Mouse (Mus musculus) myocyte (in vitro differentiated cells): ENCODE data around the gene Fbxw4. TPM values are rescaled to one million over a fixed set of nuclear protein-coding genes. Genes with fewer than 3 reads are reported as not detected.

ENCODE experiments used
- H3K27me3 ChIP-seq: one replicate; pipeline ENCODE4 v1.6.1; 2011; ENCODE audit not compliant: control insufficient read depth, insufficient read depth, insufficient read length
- H3K36me3 ChIP-seq: one replicate; pipeline ENCODE4 v1.6.1; 2011; ENCODE audit not compliant: control insufficient read depth, insufficient read depth
- H3K4me2 ChIP-seq: one replicate; pipeline ENCODE4 v1.6.1; 2011; ENCODE audit warnings: low read depth, control low read depth
- H3K4me3 ChIP-seq: one replicate; pipeline ENCODE4 v1.5.1; 2011; ENCODE audit warnings: mild to moderate bottlenecking, control low read depth, moderate library complexity
- H3K79me2 ChIP-seq: one replicate; pipeline ENCODE4 v1.6.1; 2011; ENCODE audit not compliant: control insufficient read depth, insufficient read depth
- H3ac ChIP-seq: one replicate; pipeline ENCODE4 v1.6.1; 2011; ENCODE audit not compliant: control insufficient read depth, insufficient read length
- CEBPB ChIP-seq: IDR thresholded peaks from 2 replicates; pipeline ENCODE4 v1.6.1; 2011; ENCODE audit warnings: mild to moderate bottlenecking, moderate library complexity; ENCODE audit not compliant: poor library complexity, insufficient read depth, severe bottlenecking
- E2F4 ChIP-seq: IDR thresholded peaks from one replicate; pipeline ENCODE4 v1.6.1; 2011; ENCODE audit warnings: mild to moderate bottlenecking, control low read depth, moderate library complexity; ENCODE audit not compliant: insufficient read depth
- MAX ChIP-seq: IDR thresholded peaks from one replicate; pipeline ENCODE4 v1.6.1; 2011; ENCODE audit warnings: low read depth, mild to moderate bottlenecking, control low read depth
- MYOD1 ChIP-seq, 3 experiments: IDR thresholded peaks; one replicate each; pipeline ENCODE4 v1.6.1; 2011; ENCODE audit warnings: control low read depth in 2 of 3, low read depth in 2 of 3, mild to moderate bottlenecking in 2 of 3, moderate library complexity in 1 of 3; ENCODE audit not compliant: insufficient read length in 2 of 3, control insufficient read depth in 1 of 3
- MYOG ChIP-seq, 3 experiments: IDR thresholded peaks; one replicate each; pipeline ENCODE4 v1.6.1; 2011; ENCODE audit warnings: control low read depth in 2 of 3, low read depth in 2 of 3, mild to moderate bottlenecking in 2 of 3; ENCODE audit not compliant: insufficient read length in 2 of 3, control insufficient read depth in 1 of 3, insufficient read depth in 1 of 3
- POLR2A ChIP-seq: IDR thresholded peaks from one replicate; pipeline ENCODE4 v1.6.1; 2011; ENCODE audit warnings: low read depth, mild to moderate bottlenecking, control low read depth, moderate library complexity; ENCODE audit not compliant: insufficient read length
- POLR2AphosphoS2 ChIP-seq: IDR thresholded peaks from one replicate; pipeline ENCODE4 v1.6.1; 2011; ENCODE audit warnings: low read depth, control low read depth; ENCODE audit not compliant: insufficient read length
- REST ChIP-seq: IDR thresholded peaks from one replicate; pipeline ENCODE4 v1.6.1; 2011; ENCODE audit warnings: mild to moderate bottlenecking, control low read depth, moderate library complexity; ENCODE audit not compliant: insufficient read depth, insufficient read length
- SRF ChIP-seq: IDR thresholded peaks from one replicate; pipeline ENCODE4 v1.6.1; 2011; ENCODE audit warnings: low read depth; ENCODE audit not compliant: control insufficient read depth, insufficient read length
- TCF12 ChIP-seq: IDR thresholded peaks from one replicate; pipeline ENCODE4 v1.6.1; 2011; ENCODE audit warnings: mild to moderate bottlenecking, control low read depth; ENCODE audit not compliant: poor library complexity, insufficient read depth, severe bottlenecking
- TCF3 ChIP-seq: IDR thresholded peaks from one replicate; pipeline ENCODE4 v1.6.1; 2011; ENCODE audit warnings: low read depth, control low read depth; ENCODE audit not compliant: insufficient read length
- USF1 ChIP-seq: IDR thresholded peaks from one replicate; pipeline ENCODE4 v1.6.1; 2011; ENCODE audit warnings: low read depth, mild to moderate bottlenecking, control low read depth, moderate library complexity
- polyA plus RNA-seq: library from polyadenylated mRNA; unstranded; fragments of >200 nt; fragmentation: generic; extraction: Trizol; gene quantifications from one replicate; pipeline ENCODE4 v1.2.1, GENCODE M21; 2012; ENCODE audit warnings: missing spikeins

Fbxw4 gene
- polyA plus RNA-seq, 1 experiment: 37.0 TPM

- H3K27me3 ChIP-seq: no peaks in the 10 kb centered on the region
- H3K4me2 ChIP-seq: no peak overlapping the region
- TF ChIP-seq TCF3 (no peak), MYOG (IDR thresholded peaks at IDR 0.05; ENCODE audit: control insufficient read depth in 1 of 3, insufficient read depth in 1 of 3, insufficient read length in 2 of 3, low read depth in 2 of 3) (no peak), USF1 (no peak), E2F4 (no peak), POLR2A (no peak), POLR2AphosphoS2 (no peak), TCF12 (no peak)
- H3K36me3 ChIP-seq: peaks cover 8% of the 10 kb centered on the region
- no peak overlapping the region for H3ac ChIP-seq
- H3K79me2 ChIP-seq: no peaks in the 10 kb centered on the region
- H3K4me3 ChIP-seq: no peak overlapping the region
Observed at GRCm38 (mm10) chr19:45574339-45574898, 85.7 kb downstream of the Fbxw4 start.

- H3K79me2 ChIP-seq: no peaks in the 10 kb centered on the region
- no peak overlapping the region for H3K4me2 ChIP-seq
- H3ac ChIP-seq: no peak overlapping the region
- no peaks in the 10 kb centered on the region for H3K27me3 ChIP-seq
- TF ChIP-seq E2F4 (no peak), POLR2A (no peak), REST (no peak), MAX (no peak), TCF3 (no peak), POLR2AphosphoS2 (no peak), SRF (no peak)
- H3K4me3 ChIP-seq: no peak overlapping the region
- peaks cover 8% of the 10 kb centered on the region for H3K36me3 ChIP-seq
Observed at GRCm38 (mm10) chr19:45573861-45574267, 86.2 kb downstream of the Fbxw4 start.

- Histone ChIP-seq H3K4me3 (no peak overlapping the region), H3K4me2 (no peak overlapping the region), H3K36me3 (peaks cover 8% of the 10 kb centered on the region), H3K27me3 (no peaks in the 10 kb centered on the region), H3K79me2 (no peaks in the 10 kb centered on the region), H3ac (no peak overlapping the region)
- TF ChIP-seq SRF: no peak
- no peak for TF ChIP-seq MYOD1 (IDR thresholded peaks at IDR 0.05; ENCODE audit: control insufficient read depth in 1 of 3, insufficient read length in 2 of 3, low read depth in 2 of 3)
- no peak for TF ChIP-seq TCF3
- no peak for TF ChIP-seq MYOG (IDR thresholded peaks at IDR 0.05; ENCODE audit: control insufficient read depth in 1 of 3, insufficient read depth in 1 of 3, insufficient read length in 2 of 3, low read depth in 2 of 3)
- TF ChIP-seq CEBPB: no peak
- no peak for TF ChIP-seq MAX
- TF ChIP-seq POLR2AphosphoS2: no peak
- no peak for TF ChIP-seq E2F4
- no peak for TF ChIP-seq POLR2A
- TF ChIP-seq REST: no peak
- TF ChIP-seq TCF12: no peak
- no peak for TF ChIP-seq USF1
Observed at GRCm38 (mm10) chr19:45573033-45573432, 87.1 kb downstream of the Fbxw4 start.

- Histone ChIP-seq H3K4me2 (no peak overlapping the region), H3K36me3 (peaks cover 3% of the 10 kb centered on the region), H3K27me3 (no peaks in the 10 kb centered on the region), H3K79me2 (no peaks in the 10 kb centered on the region), H3K4me3 (no peak overlapping the region), H3ac (no peak overlapping the region)
- no peak for TF ChIP-seq USF1
- TF ChIP-seq TCF3: no peak
- TF ChIP-seq MYOD1 (IDR thresholded peaks at IDR 0.05; ENCODE audit: control insufficient read depth in 1 of 3, insufficient read length in 2 of 3, low read depth in 2 of 3): no peak
- no peak for TF ChIP-seq REST
- TF ChIP-seq E2F4: no peak
- no peak for TF ChIP-seq MYOG (IDR thresholded peaks at IDR 0.05; ENCODE audit: control insufficient read depth in 1 of 3, insufficient read depth in 1 of 3, insufficient read length in 2 of 3, low read depth in 2 of 3)
- no peak for TF ChIP-seq POLR2A
- no peak for TF ChIP-seq TCF12
- TF ChIP-seq SRF: no peak
- no peak for TF ChIP-seq POLR2AphosphoS2
- TF ChIP-seq CEBPB: no peak
- TF ChIP-seq MAX: no peak
Observed at GRCm38 (mm10) chr19:45567367-45567766, 92.7 kb downstream of the Fbxw4 start.

- no peak for TF ChIP-seq SRF
- TF ChIP-seq E2F4: no peak
- TF ChIP-seq POLR2A: no peak
- no peak for TF ChIP-seq TCF3
- no peak for TF ChIP-seq MYOD1 (IDR thresholded peaks at IDR 0.05; ENCODE audit: control insufficient read depth in 1 of 3, insufficient read length in 2 of 3, low read depth in 2 of 3)
- TF ChIP-seq MYOG (IDR thresholded peaks at IDR 0.05; ENCODE audit: control insufficient read depth in 1 of 3, insufficient read depth in 1 of 3, insufficient read length in 2 of 3, low read depth in 2 of 3): no peak
- TF ChIP-seq TCF12: no peak
- TF ChIP-seq REST: no peak
- TF ChIP-seq USF1: no peak
- no peak for TF ChIP-seq MAX
- TF ChIP-seq POLR2AphosphoS2: no peak
- TF ChIP-seq CEBPB: no peak
- H3K4me2 ChIP-seq: no peak overlapping the region
Observed at GRCm38 (mm10) chr19:45565925-45566715, 94.0 kb downstream of the Fbxw4 start.

More at GRCm38 (mm10) chr19:45565925-45566715, 94.0 kb downstream of the Fbxw4 start:
- H3K4me3 ChIP-seq: no peak overlapping the region
- no peaks in the 10 kb centered on the region for H3K36me3 ChIP-seq
- H3K79me2 ChIP-seq: no peaks in the 10 kb centered on the region
- no peaks in the 10 kb centered on the region for H3K27me3 ChIP-seq
- H3ac ChIP-seq: no peak overlapping the region
